Mouse (Mus musculus) left cerebral cortex, adult 9 months (tissue): ENCODE measurements around the gene Olfr1513.
A peak's percentile ranks its signal among the peaks of the same experiment; 100 is the strongest.
"Not testable (repeated sequence)": the region's sequence is repeated elsewhere in the genome, so short reads cannot be mapped to it uniquely, and the experiment has no call there.

ENCODE experiments used
- DNase-seq, 2 experiments: peaks; one replicate each; pipeline ENCODE4 v3.0.0; 2022; ENCODE audit warnings: low spot score in 2 of 2

The Olfr1513 gene

GRCm38 (mm10) chr14:52310343-52310742, 45.9 kb downstream of the Olfr1513 start:
- not testable (repeated sequence) for DNase-seq

GRCm38 (mm10) chr14:52306100-52306499, 50.1 kb downstream of the Olfr1513 start:
- no peak for DNase-seq

GRCm38 (mm10) chr14:52304644-52305271, 51.5 kb downstream of the Olfr1513 start, which contains the start of gene Mettl3:
Gene Mettl3, minus strand, starts transcription at chr14:52305128.
- DNase-seq = peak; percentile 82 to 94

- not testable (repeated sequence) for DNase-seq
These were observed 52.7 kb downstream of the Olfr1513 start for GRCm38 (mm10) chr14:52303517-52303916.
